Mouse (Mus musculus): ENCODE results near the gene Ttll5.

DNA sequence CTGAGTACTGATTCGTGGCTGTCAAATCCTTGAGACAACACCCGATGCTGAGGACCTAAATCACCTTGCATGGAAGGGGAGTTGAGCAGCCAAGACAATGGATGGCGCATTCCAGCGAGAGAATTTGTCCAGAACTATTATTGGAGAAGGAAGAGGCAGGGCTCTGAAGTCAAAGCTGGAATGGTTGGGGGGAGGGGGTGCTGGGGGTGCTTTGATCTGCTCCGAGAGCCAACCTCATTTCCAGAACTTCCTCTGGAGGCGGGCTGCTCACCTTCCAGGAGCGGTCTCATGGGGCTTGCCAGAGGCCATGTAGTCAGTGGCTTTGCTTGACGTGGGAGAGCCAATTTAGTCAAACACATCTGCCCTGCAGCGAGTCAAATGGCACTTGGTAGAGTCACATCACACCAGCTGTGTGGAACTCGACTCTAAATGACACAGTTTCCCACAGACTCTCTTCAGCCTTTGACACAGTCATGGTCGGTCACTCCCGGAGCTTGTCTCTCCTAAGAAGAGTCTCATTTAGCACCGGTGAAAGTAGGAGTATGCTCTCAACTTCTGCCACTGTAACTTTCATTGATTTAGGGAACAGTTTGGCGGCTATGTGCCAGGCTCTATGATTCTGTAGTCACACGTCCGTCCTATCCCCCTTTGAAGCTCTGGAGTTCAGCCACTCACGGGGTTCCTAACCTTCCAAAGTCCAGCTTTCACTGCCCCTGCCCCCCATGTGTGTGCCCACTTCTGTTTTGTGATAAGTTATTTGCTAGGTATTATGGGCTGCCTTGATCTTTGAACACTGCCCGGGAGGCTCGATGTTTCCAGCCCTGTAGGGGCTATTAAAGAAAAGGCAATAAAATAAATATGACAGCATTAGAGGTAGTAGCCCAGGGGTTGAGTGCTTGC, 39.3 kb upstream of the Ttll5 start:
- TF ChIP-seq CTCF (IDR thresholded peaks at IDR 0.05; ENCODE audit: borderline replicate concordance, insufficient read depth, low read depth, low read length), result no peak
- TF ChIP-seq POLR2A (IDR thresholded peaks at IDR 0.05; ENCODE audit: borderline replicate concordance, insufficient read depth, low read length), result no peak

Data from cerebellum, adult 2 months (tissue).